Comparison of ENCODE assay signal across 27 mouse cellular contexts in the genomic region with DNA sequence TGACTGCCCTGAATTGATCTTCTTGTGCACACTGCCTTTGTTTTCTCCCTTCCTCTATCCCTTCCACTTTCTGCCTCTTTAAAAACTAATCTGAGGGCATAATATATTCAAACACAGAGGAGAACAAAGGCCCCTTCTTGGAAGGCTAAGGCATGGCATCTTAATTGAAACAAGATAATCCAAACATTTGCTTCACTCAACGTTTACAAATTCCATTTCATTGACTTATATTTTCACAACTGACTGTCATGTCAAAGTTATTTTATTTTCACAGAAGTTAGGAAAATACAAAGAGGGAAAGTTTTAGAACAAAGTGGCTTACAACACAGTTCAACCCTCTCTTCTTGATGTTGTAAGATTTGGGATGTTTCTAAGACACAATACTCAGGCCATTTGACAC.
"Had no signal": no experiment of that assay in that cellular context is flagged by ENCODE, and none has a peak within 500 bp of the region (broad histone marks: within the 10 kb centered on the region; RNA-seq: fewer than 3 reads in every experiment).

No protein-coding gene starts in this region.

- H3K9me3 ChIP-seq: heart, embryonic 10.5 days; intestine, embryonic 15.5 days; limb, embryonic 15.5 days had no signal

- H3K27ac ChIP-seq: heart, embryonic 10.5 days; hindbrain, embryonic 10.5 days; hindbrain, embryonic 12.5 days; hindbrain, embryonic 14.5 days; intestine, embryonic 15.5 days; kidney, embryonic 15.5 days; kidney, postnatal 0 days; limb, embryonic 13.5 days; limb, embryonic 15.5 days; liver, embryonic 12.5 days; liver, embryonic 14.5 days had no signal

- H3K4me2 ChIP-seq: heart, embryonic 12.5 days; hindbrain, embryonic 12.5 days; hindbrain, embryonic 14.5 days; intestine, embryonic 15.5 days; kidney, embryonic 15.5 days; limb, embryonic 13.5 days; limb, embryonic 15.5 days; liver, embryonic 12.5 days had no signal

- ATAC-seq: hindbrain, embryonic 16.5 days; inflammation-experienced regulatory T-cells, adult 6 months; intestine, embryonic 15.5 days; liver, embryonic 12.5 days had no signal

- H3K27me3 ChIP-seq: heart, embryonic 12.5 days; hindbrain, embryonic 12.5 days; intestine, embryonic 15.5 days; kidney, embryonic 15.5 days; limb, embryonic 13.5 days; limb, embryonic 15.5 days; liver, embryonic 12.5 days had no signal

- H3K4me3 ChIP-seq: heart, embryonic 10.5 days; heart, embryonic 12.5 days; hindbrain, embryonic 10.5 days; hindbrain, embryonic 12.5 days; intestine, embryonic 15.5 days; kidney, embryonic 15.5 days; limb, embryonic 13.5 days; limb, embryonic 15.5 days; liver, embryonic 12.5 days had no signal

- H3K4me1 ChIP-seq: heart, embryonic 10.5 days; heart, embryonic 12.5 days; hindbrain, embryonic 10.5 days; hindbrain, embryonic 12.5 days; intestine, embryonic 15.5 days; kidney, embryonic 15.5 days; limb, embryonic 13.5 days; limb, embryonic 15.5 days; liver, embryonic 12.5 days had no signal

- H3K9ac ChIP-seq: heart, embryonic 12.5 days; hindbrain, embryonic 12.5 days; hindbrain, embryonic 14.5 days; intestine, embryonic 15.5 days; kidney, embryonic 15.5 days; limb, embryonic 13.5 days; limb, embryonic 15.5 days; liver, embryonic 12.5 days; liver, embryonic 14.5 days had no signal

- H3K36me3 ChIP-seq: heart, embryonic 10.5 days; heart, embryonic 12.5 days; hindbrain, embryonic 10.5 days; hindbrain, embryonic 12.5 days; intestine, embryonic 15.5 days; kidney, embryonic 15.5 days; limb, embryonic 13.5 days; limb, embryonic 15.5 days; liver, embryonic 12.5 days had no signal

- DNase-seq: gastrocnemius, postnatal 10 days; gastrocnemius, postnatal 25 days; heart, adult 18-20 months; heart, postnatal 10 days; heart, postnatal 4 days; kidney, adult 11 months; kidney, adult 2 months; kidney, adult 9 months; kidney, postnatal 14 days; kidney, postnatal 36 days; layer of hippocampus, adult 9-11 months; layer of hippocampus, postnatal 36 days; left cerebral cortex, postnatal 4 days had no signal
